Mouse (Mus musculus) left cerebral cortex, postnatal 10 days (tissue): Measurements from ENCODE around the gene Stat5b. TPM values are rescaled to one million over a fixed set of nuclear protein-coding genes. Genes with fewer than 3 reads are reported as not detected.
A peak's percentile ranks its signal among the peaks of the same experiment; 100 is the strongest.

Source experiments
- DNase-seq, 2 experiments: peaks; one replicate each; pipeline ENCODE4 v3.0.0; 2021 to 2022; ENCODE audit warnings: low spot score in 2 of 2, mixed read lengths in 1 of 2; ENCODE audit errors: extremely low spot score in 1 of 2
- intact Hi-C: fragments of 180-260 bp; cut with DNase I; formaldehyde crosslinking; loops from one replicate; pipeline ENCODE4 v1.15.1; 2025
- total RNA-seq, 2 experiments: library from RNA; stranded (reverse); gene quantifications; 2 replicates each; pipeline ENCODE4 v1.2.3; 2021

The Stat5b gene
- total RNA-seq, 2 experiments from 2014 or later = 12.4 to 13.4 TPM

DNA sequence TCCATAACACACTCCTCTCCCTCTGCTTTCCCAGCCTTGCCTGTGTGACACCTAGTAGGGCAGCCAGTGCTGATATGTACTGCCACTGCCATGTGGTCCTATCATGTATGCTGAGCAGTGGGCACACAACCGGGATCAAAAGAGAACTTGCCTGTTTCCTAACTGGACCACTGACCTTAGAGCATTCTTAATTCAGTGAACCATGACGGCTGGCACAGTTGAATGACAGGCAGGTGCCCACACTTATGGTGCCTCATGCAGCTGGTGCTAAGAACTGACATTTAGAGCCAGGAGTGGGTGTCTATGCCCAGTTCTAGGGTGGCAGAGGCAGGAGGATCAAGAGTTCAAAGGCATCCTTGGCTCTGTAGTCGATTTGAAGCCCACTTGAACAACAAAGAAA lies 25.2 kb upstream of the Stat5b start:
- no peak for DNase-seq

DNA sequence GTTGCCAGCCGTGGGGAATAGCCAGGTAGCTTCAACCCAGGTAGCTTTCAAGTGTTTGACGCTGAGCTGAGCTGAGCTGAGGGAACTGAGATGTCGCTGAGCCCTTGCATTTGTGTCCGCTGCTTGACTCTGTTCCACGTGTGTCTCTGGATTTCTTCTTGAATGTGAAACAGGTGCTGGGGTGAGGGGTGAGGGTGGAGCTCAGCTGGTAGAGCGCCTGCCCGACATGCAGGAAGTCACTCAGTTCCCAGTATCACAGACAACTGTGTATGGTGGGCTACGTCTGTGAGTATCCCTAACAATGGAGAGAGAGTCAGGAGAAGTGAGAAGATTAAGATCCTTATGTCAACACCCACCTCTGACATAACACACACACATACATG lies 20.4 kb upstream of the Stat5b start:
- no peak for DNase-seq
- intact Hi-C loops = no loop called here

More for the DNA sequence above, 25.2 kb upstream of the Stat5b start:
- intact Hi-C loops = no loop called here

DNA sequence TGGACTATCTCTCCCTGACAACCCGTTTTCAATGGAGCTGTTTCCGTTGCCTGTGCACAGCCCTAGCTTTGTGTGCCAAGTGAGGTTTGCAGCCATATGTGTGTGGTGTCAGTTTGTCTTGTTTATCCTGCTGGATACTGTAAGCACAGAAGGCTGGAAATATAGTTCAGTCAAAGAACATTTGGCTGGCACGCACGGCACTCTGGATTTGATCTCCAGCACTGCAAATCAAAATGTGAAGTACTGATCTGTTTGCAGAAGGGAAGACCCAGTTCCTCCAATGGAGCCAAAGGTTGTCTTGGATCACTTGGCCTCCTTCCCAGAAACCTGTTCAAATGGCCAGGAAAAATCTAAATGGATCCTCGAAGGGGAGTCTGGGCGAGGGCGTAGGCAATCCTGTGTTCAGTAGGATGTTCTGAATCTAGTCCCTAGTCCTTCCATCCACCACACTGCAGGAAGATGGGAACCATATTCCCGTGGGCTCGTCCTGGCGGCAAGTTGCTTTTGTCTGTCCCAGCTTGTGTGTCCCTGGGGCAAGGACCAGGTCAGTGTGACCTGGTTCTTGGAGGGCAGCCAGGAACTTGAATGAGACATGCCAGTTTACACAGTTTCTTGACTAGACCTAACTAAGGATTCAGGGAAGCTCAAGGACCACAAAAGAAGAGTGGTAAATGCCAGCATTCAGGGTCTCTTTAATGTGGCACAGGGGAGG lies 19.9 kb upstream of the Stat5b start:
- DNase-seq = peak in 1 of 2 experiments; percentile 13
- intact Hi-C loops = no loop called here

DNA sequence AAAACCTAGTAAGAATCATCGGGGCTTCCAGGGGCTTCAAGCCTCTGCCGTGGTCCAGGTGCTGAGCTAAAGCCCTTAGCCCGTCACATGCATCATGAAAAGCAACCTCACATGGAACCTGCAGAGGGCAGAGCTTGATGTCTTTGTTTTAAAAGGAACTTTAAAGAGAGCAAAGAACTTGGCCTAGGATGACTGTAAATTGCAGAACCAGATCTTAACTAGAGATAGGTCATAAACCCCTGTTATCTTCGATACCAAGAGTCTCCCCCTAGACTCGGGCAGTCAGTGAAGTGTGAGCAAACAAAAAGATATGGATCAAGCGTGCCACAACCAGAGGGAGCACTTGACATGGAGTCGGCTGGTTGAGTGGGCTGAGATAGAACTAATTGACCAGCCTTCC lies 15.1 kb upstream of the Stat5b start:
- DNase-seq = no peak
- intact Hi-C loops = no loop called here

DNA sequence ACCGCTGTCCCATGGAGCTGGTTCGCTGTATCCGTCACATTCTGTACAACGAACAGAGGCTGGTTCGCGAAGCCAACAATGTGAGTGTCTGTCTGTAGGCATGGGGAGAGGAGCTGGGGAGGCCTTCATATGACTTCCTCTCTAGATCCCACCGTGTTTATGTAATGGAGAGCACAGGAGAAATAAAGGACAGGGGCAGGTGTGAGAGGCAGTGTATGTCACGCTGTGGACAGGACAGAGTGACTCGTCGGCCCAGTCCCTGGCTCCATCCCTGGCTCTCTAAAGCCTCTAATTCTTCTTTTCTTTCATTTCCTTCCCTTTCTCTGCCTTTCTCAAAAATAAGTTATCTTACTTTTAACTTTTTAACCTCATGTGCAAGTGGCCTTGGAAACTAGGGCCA lies 12.6 kb upstream of the Stat5b start:
- intact Hi-C loops = no loop called here
- DNase-seq = no peak

DNA sequence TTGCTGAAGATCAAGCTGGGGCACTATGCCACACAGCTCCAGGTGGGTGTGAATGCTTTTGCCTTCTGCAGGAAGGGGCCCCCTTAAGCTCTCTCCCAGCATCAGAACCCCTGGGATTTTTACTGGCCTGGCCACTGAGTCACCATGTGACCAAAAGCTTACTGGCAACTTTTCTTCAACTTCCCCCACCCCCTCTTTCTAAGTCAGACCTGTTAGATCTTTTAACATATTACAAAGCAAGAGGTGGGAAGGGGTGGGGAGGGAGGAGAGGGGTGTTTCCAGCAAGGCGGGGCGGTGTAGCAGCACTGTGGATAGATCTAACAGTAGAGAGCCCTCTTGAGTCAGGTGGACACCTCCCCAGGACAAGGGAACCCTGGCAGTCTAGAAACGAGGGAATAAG lies 11.3 kb upstream of the Stat5b start:
- intact Hi-C loops = no loop called here
- DNase-seq = no peak

DNA sequence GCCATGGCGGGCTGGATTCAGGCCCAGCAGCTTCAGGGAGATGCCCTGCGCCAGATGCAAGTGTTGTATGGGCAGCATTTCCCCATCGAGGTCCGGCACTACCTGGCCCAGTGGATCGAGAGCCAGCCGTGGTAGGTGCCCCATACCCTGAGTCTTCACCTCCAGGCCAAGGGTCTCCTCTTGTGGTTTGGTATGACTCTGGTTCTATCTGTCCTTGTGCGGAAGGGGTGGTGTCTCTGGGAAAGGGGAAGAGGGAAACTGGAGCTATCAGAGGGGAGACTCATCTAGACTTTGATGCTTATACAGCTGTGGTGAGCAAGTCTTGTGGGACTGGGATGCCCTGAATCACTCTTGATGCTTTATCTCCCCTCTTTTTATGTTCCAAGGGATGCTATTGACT lies 10.8 kb upstream of the Stat5b start:
- DNase-seq = no peak
- intact Hi-C loops = no loop called here

DNA sequence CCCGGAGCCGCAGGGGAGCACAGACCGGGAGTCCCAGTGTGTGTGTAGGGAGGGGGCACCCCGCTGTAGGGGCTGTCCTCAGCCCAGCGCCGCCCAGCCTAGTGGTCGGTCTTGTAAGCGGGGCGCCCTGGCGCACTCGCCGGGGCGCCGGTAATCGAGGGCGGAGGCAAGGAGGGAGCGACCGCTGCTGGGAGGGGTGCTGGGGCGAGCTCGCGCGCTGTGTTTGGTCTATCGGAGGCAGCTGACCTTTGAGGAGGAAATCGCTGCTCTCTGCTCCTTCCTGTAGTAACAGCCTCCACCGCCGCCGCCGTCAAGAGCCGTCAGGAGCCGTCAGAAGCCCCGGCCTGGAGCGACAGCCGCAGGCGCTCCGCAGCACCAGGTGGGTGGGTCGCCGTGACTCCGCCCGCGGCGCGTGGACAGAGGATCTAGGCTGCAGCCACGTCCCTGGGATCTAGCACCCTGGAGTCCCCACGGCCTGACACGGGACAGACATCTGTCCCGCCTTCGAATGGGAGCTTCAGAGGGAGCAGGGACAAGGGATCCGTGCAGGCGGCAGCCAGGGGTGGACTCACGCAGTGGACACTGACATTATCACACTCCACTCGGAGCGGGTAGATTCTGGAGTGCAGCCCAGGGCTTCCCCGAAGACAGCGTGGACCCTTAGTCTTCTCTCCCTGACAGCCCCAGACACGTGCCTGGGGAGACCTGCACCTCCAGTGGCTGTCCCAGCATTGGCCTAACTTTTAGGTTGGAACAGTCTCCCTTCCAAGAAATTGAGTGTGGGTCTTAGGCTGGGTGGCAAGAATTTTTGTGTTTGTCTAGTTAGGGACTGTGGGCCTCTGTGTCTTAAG lies 9.9 kb upstream of the Stat5b start:
- intact Hi-C loops = no loop called here
- peak; percentile 24 to 88 for DNase-seq

DNA sequence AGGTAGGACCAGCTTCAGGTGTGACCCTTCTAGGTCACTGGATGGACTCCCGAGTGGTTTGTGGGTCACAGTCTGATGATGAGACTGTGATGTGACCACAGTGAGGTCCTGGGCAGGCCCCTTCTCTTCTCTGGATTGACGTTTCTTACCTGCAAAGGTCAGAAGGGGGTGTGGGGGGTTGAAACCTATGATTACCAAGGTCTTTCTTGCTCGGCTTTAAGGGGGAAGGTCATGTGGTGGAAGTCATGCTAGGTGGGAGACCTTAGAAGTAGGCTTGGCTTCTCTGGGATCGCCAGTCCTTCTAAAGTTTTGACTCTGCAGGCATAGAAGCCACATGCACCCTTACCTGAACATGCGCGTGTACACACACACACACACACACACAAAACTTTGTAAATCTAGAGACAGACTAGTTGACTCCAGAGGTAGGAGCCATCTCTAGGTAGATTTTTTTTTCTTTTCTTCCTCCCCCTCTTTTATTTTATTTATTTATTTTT lies 9.1 kb upstream of the Stat5b start:
- intact Hi-C loops = no loop called here
- no peak for DNase-seq

DNA sequence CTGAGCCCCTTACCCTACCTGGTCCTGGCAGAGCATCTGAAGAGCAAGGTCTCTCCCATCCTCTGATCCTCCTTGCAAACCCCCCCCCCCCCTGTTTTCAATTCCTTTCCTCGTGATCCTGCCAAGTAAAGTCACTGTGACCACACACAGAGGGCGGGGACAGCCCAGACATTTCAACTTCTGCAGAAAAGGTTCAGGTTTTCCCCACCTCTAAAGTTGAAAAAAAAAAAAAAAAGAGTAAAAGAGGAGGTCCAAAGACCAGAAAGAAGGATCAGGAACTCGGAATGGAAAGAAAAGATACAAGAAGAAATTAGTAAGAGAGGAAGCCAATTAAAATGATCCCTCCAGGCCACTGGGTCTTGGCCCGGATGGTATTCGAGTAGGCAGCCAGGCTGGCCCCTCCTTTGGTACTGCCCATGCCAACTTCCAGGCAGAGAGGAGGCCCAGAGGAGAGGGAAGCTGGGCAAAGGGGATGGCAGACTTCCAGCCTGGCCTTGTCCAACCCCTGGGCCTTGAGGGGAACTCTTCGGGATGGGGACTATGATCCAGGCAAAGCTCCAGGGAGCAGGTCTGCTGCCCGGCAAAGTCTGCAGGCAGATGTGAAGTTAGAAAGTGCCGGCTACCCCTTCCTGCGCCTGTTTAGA lies 8.5 kb upstream of the Stat5b start, which contains the start of gene Stat5a:
Stat5a (plus strand) TSS at position 417 of the 644 bp plus-strand sequence.
- DNase-seq = peak; percentile 49 to 62
- intact Hi-C loops = no loop called here

DNA sequence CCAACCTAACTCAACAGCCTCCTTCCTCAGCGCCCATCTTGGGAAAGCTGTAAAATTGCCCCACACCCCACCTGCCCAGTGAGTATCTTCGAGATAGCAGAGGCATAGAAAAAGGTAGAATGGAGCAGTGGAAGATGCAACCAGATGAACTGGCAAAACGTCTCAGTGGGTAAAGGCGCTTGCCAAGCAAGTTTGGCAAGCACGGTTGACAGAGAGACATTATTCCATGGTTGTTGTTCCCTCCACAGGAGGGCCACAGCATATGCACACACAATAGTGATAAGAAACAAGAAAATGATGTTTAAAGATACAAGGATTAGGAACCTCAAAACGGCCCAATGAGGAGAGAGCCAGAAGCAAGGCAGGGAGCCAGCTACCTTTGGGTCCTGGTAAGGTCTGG lies 7.4 kb upstream of the Stat5b start:
- no peak for DNase-seq

DNA sequence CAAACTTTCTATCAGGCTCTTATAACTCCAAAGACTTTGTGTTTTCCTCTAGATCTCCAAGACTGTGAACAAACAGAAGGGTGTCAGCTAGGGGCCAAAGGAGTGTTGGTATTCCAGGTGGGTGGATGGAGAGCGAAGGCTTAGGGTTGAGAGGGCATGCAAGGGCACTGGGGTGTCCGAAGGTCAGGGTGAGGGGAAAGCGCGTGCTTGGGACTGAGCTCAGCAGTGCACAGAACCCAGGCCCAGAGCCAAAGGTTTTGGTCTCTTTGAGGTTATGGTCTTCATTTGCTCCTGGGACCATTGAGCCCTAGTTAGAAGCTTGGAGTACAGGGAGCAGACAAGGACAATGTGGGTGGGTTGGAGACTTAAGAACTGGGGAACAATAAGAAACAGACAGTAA lies 4.7 kb upstream of the Stat5b start:
- DNase-seq = no peak
- intact Hi-C loops = no loop called here

More for the DNA sequence above, 7.4 kb upstream of the Stat5b start:
- intact Hi-C loops = no loop called here

DNA sequence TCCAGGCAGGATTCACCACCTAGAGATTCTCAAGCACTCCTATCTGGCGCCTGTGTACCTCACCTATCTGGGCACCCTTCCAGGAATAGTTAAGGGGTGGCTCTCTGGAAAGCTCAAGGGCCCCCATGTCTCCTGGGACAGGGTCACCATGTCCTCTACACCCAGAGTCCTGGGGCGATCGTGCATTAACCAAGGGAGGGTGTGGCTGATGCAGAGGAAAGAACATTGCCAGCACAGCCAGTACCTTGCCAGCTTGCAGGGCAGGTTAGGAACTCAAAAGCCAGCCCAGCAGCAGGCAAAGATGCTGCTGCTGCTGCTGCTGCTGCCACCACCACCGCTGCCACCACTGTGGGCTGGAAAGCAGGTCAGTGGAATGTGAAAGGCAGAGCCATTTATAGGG lies 3.7 kb upstream of the Stat5b start:
- no peak for DNase-seq
- intact Hi-C loops = loop anchor here (5.0 kb wide), 1 partner anchor 77 kb away; no protein-coding TSS in a partner anchor

DNA sequence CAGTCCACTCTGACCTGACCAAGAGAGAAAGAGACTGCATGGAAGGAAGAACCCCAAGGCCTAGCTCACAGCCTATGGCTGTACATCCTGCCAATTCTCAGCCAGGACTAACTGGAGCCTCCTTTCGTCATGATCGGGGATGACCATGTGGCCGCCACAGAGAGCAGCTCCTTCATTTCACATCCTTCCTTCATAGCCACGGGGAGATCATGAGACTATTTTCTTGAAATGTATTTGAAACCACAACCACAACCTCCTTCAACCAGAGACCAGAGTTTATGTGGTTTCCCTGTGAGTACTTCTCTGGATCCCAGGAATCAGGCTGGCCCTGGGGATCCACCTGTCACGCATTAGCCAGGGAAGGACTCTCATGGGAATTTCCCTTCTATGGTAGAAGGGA lies 2.5 kb upstream of the Stat5b start:
- intact Hi-C loops = loop anchor here (5.0 kb wide), 1 partner anchor 76 kb away; no protein-coding TSS in a partner anchor
- no peak for DNase-seq

DNA sequence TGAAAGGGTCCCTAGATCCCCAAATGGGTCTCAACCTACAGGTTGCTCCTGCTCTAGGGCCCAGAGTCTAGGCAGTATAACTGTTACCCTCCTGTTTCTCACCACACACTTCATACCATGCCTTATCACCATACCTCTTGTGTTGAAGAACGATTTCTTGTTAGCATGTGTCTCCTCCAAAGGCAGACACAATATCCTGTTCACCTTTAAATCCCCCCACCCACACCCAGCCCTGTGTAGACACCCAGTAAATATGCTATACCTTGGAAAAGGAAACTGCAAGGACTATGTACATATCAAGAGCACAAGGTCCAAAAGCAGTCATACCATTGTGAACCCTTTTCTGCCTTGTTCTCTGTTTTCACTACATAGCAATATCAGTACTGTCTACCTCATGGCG lies 1.6 kb upstream of the Stat5b start:
- no peak for DNase-seq
- intact Hi-C loops = loop anchor here (5.0 kb wide), 1 partner anchor 75 kb away; no protein-coding TSS in a partner anchor

DNA sequence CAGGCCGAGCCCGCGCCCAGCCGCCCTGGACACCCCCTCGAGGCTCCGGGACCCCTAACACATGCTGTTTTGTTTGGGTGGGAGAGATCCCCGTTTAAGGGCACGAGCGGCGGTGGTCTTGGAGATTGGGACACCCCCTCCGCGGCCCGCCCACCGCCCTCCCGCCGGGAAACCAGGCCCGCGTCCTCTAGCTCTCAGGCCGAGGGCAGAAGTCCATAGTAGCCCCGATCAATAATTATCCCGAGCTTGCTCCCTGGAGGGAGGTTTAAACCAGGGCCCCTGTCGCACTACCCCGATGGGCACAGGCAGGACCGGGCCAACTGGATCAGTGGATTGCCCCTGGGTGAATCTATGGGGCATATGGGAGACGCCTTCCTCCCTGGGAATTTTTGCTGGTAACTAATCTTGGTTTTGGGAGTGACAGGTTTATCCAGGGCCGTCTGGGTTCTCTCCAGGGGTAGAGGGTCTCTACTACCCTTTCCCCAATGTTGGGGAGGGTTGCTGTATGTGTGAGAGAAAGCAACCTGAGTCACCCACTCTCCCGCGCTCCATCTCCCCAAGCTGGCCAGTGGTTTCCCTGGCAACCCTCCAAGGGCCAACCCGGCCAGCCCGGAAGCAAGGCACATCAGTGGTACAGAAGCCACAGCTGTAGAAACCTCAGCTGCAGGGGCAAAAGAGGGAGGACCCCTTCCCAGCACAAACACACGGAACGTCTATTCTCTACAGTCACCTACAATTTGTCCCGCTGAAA lies 429 bp upstream of the Stat5b start:
- intact Hi-C loops = loop anchor here (5.0 kb wide), 1 partner anchor 74 kb away; no protein-coding TSS in a partner anchor
- peak in 1 of 2 experiments; percentile 73 for DNase-seq

DNA sequence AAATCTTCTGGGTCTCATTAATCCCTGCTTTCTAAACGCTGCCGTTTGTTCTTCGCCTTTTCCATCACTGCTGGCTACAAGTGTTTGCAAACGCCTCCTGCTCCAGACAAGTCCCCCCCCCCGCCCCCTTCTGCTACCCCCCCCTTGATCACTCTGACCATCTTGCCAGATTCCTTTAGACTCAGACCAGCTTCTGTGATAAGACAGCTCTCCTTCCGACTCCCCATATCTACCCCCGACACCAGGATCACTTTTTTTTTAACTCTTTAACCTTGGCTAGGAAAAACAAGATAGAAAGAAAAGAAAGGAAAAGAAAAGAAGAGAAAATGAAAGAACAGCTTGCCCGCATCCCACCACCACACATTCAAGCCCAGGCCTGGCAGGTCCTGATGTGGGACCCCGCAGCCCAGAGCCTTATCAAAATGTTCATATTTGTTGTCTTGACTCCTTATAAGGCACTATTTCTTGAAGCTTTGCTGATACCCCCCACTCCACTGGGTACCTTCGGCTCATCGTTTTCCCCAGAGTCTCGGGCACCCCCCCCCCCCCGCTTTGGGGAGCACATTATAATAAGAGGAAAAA lies 977 bp downstream of the Stat5b start:
- DNase-seq = no peak
- intact Hi-C loops = loop anchor here (5.0 kb wide), 1 partner anchor 72 kb away; no protein-coding TSS in a partner anchor

DNA sequence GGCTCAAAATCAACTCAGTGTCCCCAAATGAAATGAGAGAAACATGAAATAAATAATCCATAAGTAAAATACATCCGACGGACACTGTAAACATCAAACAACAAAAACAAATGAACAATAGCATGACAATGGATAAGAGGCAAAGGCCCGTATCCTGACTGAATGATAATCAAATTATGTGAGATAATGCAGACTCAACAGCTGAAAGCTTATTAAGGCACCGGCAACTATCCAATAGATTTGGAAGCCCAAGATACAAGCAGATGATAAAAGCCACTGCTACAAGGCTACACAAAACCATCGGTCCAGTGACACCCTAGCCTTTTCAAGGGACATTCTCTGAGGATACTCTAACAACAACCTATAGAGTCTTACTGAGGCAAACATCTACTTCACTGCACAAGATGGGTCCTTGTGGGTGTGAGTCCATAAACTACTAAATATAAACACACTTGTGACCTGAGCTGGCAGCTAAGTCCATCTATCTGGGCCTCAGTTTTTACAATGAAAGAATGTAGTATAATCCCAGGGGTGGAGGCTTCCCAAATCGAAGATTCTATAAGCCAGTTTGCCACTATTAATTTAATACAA lies 1.6 kb downstream of the Stat5b start:
- intact Hi-C loops = no loop called here
- no peak for DNase-seq
